Mouse (Mus musculus) CH12.LX (cell line): ENCODE results near the gene Gse1.

ENCODE experiments used
- EP300 ChIP-seq: IDR thresholded peaks from 2 replicates; pipeline ENCODE4 v1.6.1; 2011; ENCODE audit warnings: low read length, improper control_type of control experiment
- MAFK ChIP-seq: IDR thresholded peaks from 2 replicates; pipeline ENCODE4 v1.6.1; 2011; ENCODE audit warnings: low read length, improper control_type of control experiment; ENCODE audit not compliant: insufficient replicate concordance
- MEF2A ChIP-seq: IDR thresholded peaks from 2 replicates; pipeline ENCODE4 v1.6.1; 2014; ENCODE audit warnings: low read depth, mild to moderate bottlenecking, inconsistent platforms, low read length, improper control_type of control experiment, borderline replicate concordance
- MXI1 ChIP-seq: IDR thresholded peaks from 2 replicates; pipeline ENCODE4 v1.6.1; 2011; ENCODE audit warnings: mild to moderate bottlenecking, low read depth, low read length, improper control_type of control experiment
- POLR2A ChIP-seq: IDR thresholded peaks from 2 replicates; pipeline ENCODE4 v1.6.1; 2011; ENCODE audit warnings: low read depth, mild to moderate bottlenecking, improper control_type of control experiment, low read length
- SIN3A ChIP-seq: IDR thresholded peaks from 2 replicates; pipeline ENCODE4 v1.6.1; 2012; ENCODE audit warnings: low read length, improper control_type of control experiment, inconsistent platforms
- USF1 ChIP-seq: IDR thresholded peaks from 2 replicates; pipeline ENCODE4 v1.6.1; 2014; ENCODE audit warnings: low read depth, mild to moderate bottlenecking, inconsistent platforms, low read length, improper control_type of control experiment
- ZKSCAN1 ChIP-seq: IDR thresholded peaks from 2 replicates; pipeline ENCODE4 v1.6.1; 2012; ENCODE audit warnings: low read depth, inconsistent platforms, low read length, improper control_type of control experiment, borderline replicate concordance
- ZNF384 ChIP-seq: IDR thresholded peaks from 2 replicates; pipeline ENCODE4 v1.6.1; 2012; ENCODE audit warnings: low read depth, low read length, improper control_type of control experiment, inconsistent platforms

DNA sequence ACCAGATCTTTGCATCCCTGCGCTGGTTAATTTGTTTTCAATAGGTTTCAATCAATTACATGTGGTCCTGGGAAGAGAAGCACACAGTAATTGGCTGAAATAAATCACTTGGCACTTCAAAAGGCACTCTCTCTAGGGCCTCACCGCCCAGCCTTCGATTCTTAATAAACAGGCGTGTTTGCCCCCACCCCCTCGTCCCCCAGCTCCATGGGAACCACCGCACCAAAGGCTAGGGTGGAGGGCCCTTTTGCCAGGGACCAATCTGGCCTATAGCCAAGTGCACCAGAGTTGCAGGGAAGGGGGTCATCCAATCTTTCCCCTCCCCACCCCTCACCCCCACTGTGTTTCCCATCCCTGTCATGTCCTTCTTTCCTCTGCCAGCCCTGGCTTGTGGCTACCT is 219.9 kb downstream of the Gse1 start:
- TF ChIP-seq ZNF384, result no peak
- TF ChIP-seq SIN3A, result no peak
- no peak for TF ChIP-seq USF1
- TF ChIP-seq ZKSCAN1, result no peak
- no peak for TF ChIP-seq EP300
- TF ChIP-seq MXI1, result no peak
- no peak for TF ChIP-seq MAFK
- TF ChIP-seq MEF2A, result no peak
- TF ChIP-seq POLR2A, result no peak
